Mouse (Mus musculus) liver, embryonic 14.5 days (tissue): ENCODE results near the gene Ttll1.

ENCODE experiments used
- CTCF ChIP-seq: IDR thresholded peaks from 2 replicates; pipeline ENCODE4 v1.5.1; 2016; ENCODE audit warnings: antibody characterized with exemption, low read depth, control low read depth
- EP300 ChIP-seq: IDR thresholded peaks from 2 replicates; pipeline ENCODE4 v1.6.1; 2016; ENCODE audit warnings: antibody characterized with exemption, low read depth

DNA sequence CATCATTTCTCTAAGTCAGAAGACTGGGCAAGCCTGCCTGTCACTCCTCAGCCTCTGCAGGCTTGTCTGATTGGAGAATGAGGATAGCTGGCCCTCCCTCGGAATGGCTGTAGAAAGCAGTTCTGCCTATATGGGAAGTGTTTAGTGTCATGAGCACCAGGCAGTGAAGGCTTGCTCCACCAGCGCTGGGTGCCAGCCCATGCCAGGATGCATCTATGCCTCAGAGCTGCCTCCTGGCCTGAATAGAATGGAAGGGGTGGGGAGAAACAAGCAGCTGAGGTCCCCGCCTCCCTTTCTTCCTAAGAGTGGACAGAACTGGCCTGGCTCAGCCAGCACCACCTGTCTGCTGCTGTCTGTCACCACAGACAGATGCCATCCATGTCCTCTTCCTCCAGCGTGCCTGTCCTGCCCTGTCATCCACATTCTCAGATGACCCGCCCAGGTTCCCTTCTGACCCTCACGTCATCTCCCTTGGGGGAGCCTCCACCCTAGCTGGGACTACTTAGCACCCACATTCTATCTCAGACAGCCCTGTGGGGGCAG, 41.3 kb downstream of the Ttll1 start:
- TF ChIP-seq CTCF (no peak), EP300 (no peak)
